Mouse (Mus musculus): Measurements from ENCODE around the gene Cebpa.

DNA sequence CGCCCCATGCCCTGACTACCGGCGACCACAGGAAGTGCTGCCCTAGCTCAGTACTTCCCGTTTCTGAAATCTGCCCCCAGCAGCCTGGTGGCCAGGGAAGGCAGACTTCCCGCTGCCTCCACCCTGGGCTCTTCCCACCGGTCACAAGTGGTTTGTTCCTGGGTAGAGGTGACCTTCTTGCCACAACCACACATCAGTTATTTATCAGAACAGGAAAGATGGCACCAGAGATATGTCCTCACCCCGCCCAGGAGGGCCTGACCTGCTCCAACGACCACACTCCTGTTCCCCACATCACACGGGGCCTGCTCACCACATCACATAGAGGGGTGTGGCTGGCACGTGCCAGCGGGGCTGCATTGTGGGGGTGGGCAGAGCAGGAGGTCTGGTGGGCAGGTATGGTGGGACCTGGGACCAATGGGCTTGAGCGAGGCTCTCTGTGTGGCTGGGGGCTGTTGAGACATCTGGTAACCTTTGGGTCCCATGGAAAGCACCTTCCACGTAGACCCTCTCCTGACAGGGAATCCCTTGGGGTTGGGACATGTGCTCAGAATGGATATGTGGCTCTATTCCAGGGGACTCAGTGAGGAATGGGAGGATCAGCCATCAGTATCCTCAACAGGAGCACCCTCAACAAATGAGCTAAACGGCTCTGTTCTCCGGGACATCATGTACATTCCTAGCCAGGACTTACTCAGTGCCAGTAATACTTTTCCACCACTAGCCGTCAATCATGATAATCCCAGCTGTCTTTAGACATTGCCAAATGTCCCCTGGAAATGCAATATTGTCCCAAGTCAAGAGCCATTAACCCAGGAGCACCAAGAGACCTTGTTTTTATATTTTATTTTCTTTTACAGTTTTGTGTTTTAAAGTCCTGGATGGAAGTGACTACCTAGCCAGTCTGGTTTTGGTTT is 37.7 kb downstream of the Cebpa start:
- TF ChIP-seq CTCF (IDR thresholded peaks at IDR 0.05; ENCODE audit: extremely low read depth, insufficient read length, insufficient replicate concordance, low read depth, low read length) = no peak
- TF ChIP-seq POLR2A (IDR thresholded peaks at IDR 0.05; ENCODE audit: low read depth, low read length) = no peak

Data from small intestine, adult 2 months (tissue).